Mouse (Mus musculus): Measurements from ENCODE around the gene Hspe1. TPM values are rescaled to one million over a fixed set of nuclear protein-coding genes. Genes with fewer than 3 reads are reported as not detected.
"Not testable (repeated sequence)": the region's sequence is repeated elsewhere in the genome, so short reads cannot be mapped to it uniquely, and the experiment has no call there.

The Hspe1 gene
- polyA plus RNA-seq, 1 experiment from 2014 or later, result 306 TPM

DNA sequence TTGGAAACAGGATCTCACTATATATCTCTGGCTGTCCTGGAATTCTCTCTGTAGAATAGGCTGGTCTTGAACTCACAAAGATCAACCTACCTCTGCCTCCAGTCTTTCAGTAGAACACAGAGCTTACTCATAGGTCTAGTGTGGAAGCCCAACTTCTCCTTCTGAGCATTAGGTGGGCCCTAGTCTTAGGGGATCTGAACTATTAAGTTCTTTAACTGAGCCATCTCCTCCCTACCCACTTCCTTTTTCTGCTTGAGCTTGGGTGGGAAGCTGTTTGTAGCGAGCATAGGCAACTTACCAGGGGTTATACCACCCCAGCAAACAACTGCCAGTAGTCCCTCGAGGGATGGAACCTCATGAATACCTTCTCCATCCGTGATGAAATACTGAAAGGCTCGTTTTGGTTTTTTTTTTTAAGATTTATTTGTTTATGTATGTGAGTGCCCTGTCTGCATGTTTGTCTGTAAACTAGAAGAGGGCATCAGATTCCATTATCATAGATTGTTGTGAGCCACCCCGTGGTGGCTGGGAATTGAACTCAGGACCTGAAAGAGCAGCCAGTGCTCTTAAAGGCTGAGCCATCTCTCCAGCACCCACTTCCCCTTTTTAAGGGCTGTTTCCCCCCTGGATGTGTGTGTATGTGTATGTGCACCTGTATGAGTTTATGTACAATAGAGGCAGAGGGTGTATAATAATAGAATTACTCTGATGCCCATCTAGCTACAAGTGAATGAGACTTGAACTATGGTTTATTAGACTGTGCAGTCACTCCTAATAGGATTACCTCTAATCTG is 32.4 kb upstream of the Hspe1 start:
- no peak for ATAC-seq (ENCODE audit: extremely low read depth, insufficient number of reproducible peaks, low FRiP score, low TSS enrichment)
- Histone ChIP-seq H3K27ac (replicated peaks) (no peak overlapping the region), H3K27me3 (replicated peaks) (no peaks in the 10 kb centered on the region), H3K4me3 (no peak overlapping the region), H3K36me3 (peaks cover 28% of the 10 kb centered on the region), H3K4me2 (no peak overlapping the region), H3K9ac (no peak overlapping the region), H3K9me3 (no peaks in the 10 kb centered on the region), H3K4me1 (peaks cover 25% of the 10 kb centered on the region)
- 80% methylated on average over 5 of the region's 5 CpGs for WGBS

DNA sequence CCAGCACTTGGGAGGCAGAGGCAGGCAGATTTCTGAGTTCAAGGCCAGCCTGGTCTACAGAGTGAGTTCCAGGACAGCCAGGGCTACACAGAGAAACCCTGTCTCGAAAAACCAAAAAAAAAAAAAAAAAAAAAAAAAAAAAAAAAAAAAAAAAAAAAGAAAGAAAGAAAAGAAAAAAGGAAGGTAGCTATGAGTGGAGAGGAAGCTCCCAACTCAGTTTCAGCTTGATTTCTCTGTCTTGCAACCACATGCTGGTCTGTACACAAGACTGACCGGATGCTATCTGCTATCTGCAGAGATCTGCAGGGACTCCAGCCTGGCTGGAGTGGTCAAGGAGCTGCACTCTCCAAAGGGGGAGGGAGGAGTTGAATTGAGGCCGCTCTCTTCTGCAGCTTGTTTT is 29.5 kb upstream of the Hspe1 start:
- H3K27me3 ChIP-seq (replicated peaks); H3K27ac ChIP-seq (replicated peaks); H3K4me2 ChIP-seq; ATAC-seq (ENCODE audit: extremely low read depth, insufficient number of reproducible peaks, low FRiP score, low TSS enrichment); H3K4me3 ChIP-seq; H3K9me3 ChIP-seq; H3K9ac ChIP-seq: not testable (repeated sequence)
- Histone ChIP-seq H3K4me1 (peaks cover 18% of the 10 kb centered on the region), H3K36me3 (peaks cover 43% of the 10 kb centered on the region)
- 61% methylated on average over 3 of the region's 3 CpGs for WGBS

DNA sequence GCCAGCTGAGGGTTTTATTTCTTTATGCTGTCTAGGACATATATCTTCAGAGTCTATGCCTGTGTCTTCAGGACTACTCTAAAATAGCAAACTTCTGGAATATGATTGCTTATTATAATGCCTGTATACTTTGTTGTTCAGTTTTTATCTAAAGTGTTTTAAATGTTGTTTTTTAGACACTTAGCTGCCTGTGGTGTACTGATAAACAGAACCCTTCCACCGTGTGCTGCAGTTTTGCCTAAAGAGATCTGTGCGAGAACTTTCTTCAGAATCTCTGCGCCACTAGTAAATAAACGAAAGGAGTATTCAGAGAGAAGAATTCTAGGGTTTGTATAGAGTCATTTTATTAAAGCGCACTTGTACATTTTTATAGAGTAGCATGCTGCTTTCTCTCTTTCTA is 26.8 kb upstream of the Hspe1 start:
- Histone ChIP-seq H3K4me3 (no peak overlapping the region), H3K27ac (replicated peaks) (no peak overlapping the region), H3K4me1 (0 out of 2 replicates have a peak, but pooled peaks cover 2% of the 10 kb centered on the region), H3K9me3 (no peaks in the 10 kb centered on the region), H3K4me2 (no peak overlapping the region), H3K9ac (no peak overlapping the region), H3K36me3 (peaks cover 54% of the 10 kb centered on the region), H3K27me3 (replicated peaks) (no peaks in the 10 kb centered on the region)
- ATAC-seq (ENCODE audit: extremely low read depth, insufficient number of reproducible peaks, low FRiP score, low TSS enrichment), result no peak
- WGBS, result 84% methylated on average over 5 of the region's 5 CpGs

DNA sequence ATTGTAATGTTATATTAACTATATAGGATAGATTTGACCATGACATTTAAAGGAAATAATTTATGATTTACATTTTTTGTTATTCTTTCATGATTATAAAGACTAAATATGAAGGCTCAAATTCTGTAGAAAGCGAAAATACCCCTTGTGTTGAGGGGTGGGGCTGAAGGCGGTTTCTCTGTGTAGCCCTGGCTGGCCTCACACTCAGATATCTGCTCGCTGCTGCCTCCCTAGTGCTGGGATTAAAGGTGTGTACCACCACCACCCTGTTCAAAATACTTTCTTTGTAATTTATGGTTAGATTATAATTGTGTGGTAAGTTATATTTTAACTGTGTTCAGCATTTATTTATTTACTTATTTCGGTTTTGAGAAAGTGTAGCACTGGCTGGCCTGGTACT is 26.2 kb upstream of the Hspe1 start:
- Histone ChIP-seq H3K9ac (no peak overlapping the region), H3K27me3 (replicated peaks) (no peaks in the 10 kb centered on the region), H3K9me3 (no peaks in the 10 kb centered on the region), H3K27ac (replicated peaks) (no peak overlapping the region), H3K4me3 (no peak overlapping the region), H3K36me3 (peaks cover 54% of the 10 kb centered on the region), H3K4me2 (no peak overlapping the region), H3K4me1 (0 out of 2 replicates have a peak, but pooled peaks cover 2% of the 10 kb centered on the region)
- 86% methylated on average over 4 of the region's 4 CpGs for WGBS
- ATAC-seq (ENCODE audit: extremely low read depth, insufficient number of reproducible peaks, low FRiP score, low TSS enrichment), result no peak

DNA sequence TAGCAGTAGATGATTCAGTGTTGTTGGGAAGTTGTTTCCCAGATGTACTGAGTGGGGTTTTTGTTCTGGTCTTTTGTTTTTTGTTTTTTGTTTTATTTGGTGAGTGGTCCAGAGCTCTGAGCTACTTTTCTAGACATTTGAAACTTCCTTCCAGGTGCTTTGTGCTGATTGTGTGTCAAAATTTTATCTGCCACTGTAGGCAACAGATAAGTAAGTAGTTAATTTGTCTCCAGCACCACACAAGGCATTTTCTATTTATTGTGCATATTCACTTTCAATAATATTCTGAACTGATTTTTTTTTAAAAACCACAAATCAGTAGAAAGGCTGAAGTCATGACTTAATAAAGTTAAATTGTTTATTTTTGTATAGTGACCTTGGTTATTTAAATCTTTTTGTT is 15.6 kb upstream of the Hspe1 start:
- H3K27me3 ChIP-seq (replicated peaks); H3K9me3 ChIP-seq; ATAC-seq (ENCODE audit: extremely low read depth, insufficient number of reproducible peaks, low FRiP score, low TSS enrichment); H3K4me3 ChIP-seq; H3K27ac ChIP-seq (replicated peaks); H3K9ac ChIP-seq; H3K4me2 ChIP-seq: not testable (repeated sequence)
- Histone ChIP-seq H3K4me1 (peaks cover 21% of the 10 kb centered on the region), H3K36me3 (peaks cover 68% of the 10 kb centered on the region)

DNA sequence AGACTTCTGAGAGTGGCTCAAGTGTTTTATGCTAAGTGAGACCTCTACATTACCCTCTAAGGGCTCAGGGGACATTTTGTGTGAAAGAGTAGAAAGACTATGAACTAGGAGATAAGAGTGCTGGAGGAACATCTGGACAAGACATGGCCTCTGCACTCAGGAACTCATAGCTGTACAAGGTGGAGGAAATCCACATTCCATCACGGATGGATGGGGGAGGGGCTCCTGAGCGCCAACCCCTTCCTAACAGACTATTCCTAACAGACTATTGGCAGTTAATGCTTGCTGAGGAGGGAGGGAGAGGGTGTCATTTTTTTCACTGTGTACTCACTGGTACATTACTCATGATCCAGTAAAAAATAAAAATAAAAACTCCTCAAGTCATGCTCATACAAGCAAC is 13.2 kb upstream of the Hspe1 start:
- 32% methylated on average over 2 of the region's 2 CpGs for WGBS
- H3K4me1 ChIP-seq, result peaks cover 21% of the 10 kb centered on the region
- H3K36me3 ChIP-seq, result peaks cover 72% of the 10 kb centered on the region

DNA sequence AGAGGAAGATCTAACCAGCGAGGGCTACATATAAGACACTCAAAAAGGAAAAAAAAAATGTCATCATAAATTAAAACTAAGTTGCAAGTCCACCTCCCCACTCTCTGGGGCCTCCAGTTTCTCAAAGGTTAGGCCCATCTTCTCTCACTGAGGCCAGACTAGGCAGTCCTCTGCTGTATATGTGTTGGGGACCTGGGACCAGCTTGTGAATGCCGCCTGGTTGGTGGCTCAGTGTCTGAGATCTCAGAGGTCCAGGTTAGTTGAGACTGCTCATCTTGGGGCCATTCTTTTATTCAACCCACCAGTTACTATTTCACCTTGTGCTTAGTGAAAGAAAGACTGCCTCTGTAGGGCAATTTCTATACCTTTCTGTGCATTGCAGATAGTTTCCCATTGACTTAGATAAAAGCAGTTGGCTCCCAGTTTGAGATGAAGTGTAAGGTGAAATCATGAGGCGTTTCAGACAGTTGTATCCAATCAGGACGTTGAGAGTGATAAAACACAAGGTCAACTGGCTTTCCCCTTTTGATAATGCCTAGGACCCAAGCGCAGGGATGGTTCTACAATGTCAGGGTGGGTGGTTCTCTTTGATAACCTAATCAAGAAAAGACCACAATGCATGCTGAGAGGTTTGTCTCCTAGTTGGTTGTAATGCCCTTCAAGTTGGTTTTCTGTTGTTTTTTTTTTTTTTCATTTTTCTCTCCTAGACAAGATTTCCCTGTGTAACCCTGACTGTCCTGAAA is 12.1 kb upstream of the Hspe1 start:
- 36% methylated on average over 5 of the region's 5 CpGs for WGBS
- H3K4me1 ChIP-seq, result peaks cover 21% of the 10 kb centered on the region
- H3K9ac ChIP-seq, result no peak overlapping the region
- no peak overlapping the region for H3K4me3 ChIP-seq
- H3K27me3 ChIP-seq (replicated peaks), result no peaks in the 10 kb centered on the region
- H3K9me3 ChIP-seq, result no peaks in the 10 kb centered on the region
- no peak for ATAC-seq (ENCODE audit: extremely low read depth, insufficient number of reproducible peaks, low FRiP score, low TSS enrichment)
- H3K4me2 ChIP-seq, result no peak overlapping the region
- peak overlapping the region; percentile 58 for H3K27ac ChIP-seq (replicated peaks)
- peaks cover 74% of the 10 kb centered on the region for H3K36me3 ChIP-seq

More for the DNA sequence above, 13.2 kb upstream of the Hspe1 start:
- H3K27me3 ChIP-seq (replicated peaks), result no peaks in the 10 kb centered on the region
- H3K9ac ChIP-seq, result no peak overlapping the region
- H3K27ac ChIP-seq (replicated peaks), result peak overlapping the region; percentile 58; the same call in 1 of the 2 replicates
- H3K9me3 ChIP-seq, result no peaks in the 10 kb centered on the region
- no peak overlapping the region for H3K4me3 ChIP-seq
- no peak overlapping the region for H3K4me2 ChIP-seq
- ATAC-seq (ENCODE audit: extremely low read depth, insufficient number of reproducible peaks, low FRiP score, low TSS enrichment), result no peak; the same call in 1 of the 2 replicates

DNA sequence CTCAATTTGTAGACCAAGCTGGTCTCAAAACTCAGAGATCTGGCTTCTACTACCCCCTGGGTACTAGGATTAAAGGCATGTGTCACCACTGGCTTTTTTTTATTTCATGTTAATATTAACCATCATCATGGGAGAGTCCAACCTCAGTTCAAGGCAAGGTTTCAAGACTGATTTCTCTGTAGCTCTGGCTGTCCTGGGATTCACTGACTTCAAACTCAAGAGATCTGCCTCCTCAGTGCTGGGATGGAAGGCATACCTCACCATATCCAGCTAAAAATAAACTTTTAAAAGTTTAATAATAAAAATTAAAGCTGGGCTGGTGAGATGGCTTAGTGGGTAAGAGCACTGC is 11.6 kb upstream of the Hspe1 start:
- H3K9me3 ChIP-seq, result no peaks in the 10 kb centered on the region
- no peak overlapping the region for H3K27ac ChIP-seq (replicated peaks)
- peaks cover 21% of the 10 kb centered on the region for H3K4me1 ChIP-seq
- peaks cover 74% of the 10 kb centered on the region for H3K36me3 ChIP-seq
- ATAC-seq (ENCODE audit: extremely low read depth, insufficient number of reproducible peaks, low FRiP score, low TSS enrichment), result no peak
- no peak overlapping the region for H3K4me2 ChIP-seq
- H3K4me3 ChIP-seq, result no peak overlapping the region
- no peaks in the 10 kb centered on the region for H3K27me3 ChIP-seq (replicated peaks)
- H3K9ac ChIP-seq, result no peak overlapping the region

DNA sequence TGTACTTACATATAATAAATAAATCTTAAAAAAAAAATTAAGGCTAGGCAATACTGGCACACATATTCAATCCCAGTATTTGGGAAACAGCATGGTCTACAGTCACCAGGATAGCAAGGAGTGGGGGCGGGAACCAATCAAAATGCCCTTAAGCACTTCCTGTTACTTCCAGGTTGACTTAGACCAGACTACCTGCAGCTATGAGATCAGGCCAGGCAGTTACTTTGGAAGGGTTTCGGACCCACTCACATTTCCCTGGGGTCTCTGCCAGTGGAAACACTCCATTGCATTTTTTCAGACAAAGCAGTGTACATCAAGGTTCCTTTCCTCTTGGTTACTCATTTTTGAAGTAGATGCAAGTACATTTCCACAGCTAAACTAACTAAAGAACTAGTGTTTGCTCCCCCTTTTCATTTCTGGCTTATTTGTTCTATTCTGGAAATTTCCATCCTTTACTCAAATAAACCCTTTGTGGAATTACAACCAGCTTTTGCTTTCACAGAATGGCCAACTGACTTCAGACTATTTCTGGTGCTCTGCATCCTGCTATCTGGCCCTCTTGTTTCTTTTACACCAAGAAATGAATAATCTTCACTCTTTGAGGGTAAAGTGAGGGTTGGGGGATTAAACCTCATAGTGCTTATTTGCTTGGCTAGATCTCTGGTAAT is 10.9 kb upstream of the Hspe1 start:
- no peak for ATAC-seq (ENCODE audit: extremely low read depth, insufficient number of reproducible peaks, low FRiP score, low TSS enrichment)

DNA sequence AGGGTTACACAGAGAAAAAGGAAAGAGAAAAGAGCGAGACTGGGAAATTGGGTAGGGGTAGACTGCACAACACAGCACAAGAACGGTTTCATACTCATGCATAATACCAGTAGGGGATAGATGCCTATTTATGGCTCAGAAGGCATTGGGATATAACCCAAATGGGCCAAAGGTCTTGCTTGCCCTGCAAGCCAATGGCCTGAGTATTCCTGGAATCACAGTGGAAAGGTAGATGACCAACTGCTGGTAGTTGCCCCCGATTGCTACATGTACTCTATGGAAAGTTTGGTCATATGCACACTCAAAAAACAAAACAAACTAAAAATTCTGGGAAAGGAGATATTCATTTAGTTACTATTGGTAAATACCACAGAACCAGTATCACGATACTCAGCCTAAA is 8.3 kb upstream of the Hspe1 start:
- Histone ChIP-seq H3K4me1 (peaks cover 25% of the 10 kb centered on the region), H3K27me3 (replicated peaks) (no peaks in the 10 kb centered on the region), H3K4me2 (no peak overlapping the region), H3K9me3 (peaks cover 6% of the 10 kb centered on the region; the same call in 1 of the 2 replicates), H3K27ac (replicated peaks) (no peak overlapping the region), H3K9ac (no peak overlapping the region), H3K36me3 (peaks cover 87% of the 10 kb centered on the region), H3K4me3 (no peak overlapping the region)
- ATAC-seq (ENCODE audit: extremely low read depth, insufficient number of reproducible peaks, low FRiP score, low TSS enrichment), result no peak
- WGBS, result 91% methylated on average over 4 of the region's 4 CpGs

More for the DNA sequence above, 10.9 kb upstream of the Hspe1 start:
- Histone ChIP-seq H3K4me1 (peaks cover 21% of the 10 kb centered on the region), H3K36me3 (peaks cover 74% of the 10 kb centered on the region), H3K9me3 (no peaks in the 10 kb centered on the region), H3K27ac (replicated peaks) (no peak overlapping the region), H3K9ac (no peak overlapping the region), H3K4me3 (no peak overlapping the region), H3K4me2 (no peak overlapping the region), H3K27me3 (replicated peaks) (no peaks in the 10 kb centered on the region)
- 80% methylated on average over 2 of the region's 2 CpGs for WGBS

DNA sequence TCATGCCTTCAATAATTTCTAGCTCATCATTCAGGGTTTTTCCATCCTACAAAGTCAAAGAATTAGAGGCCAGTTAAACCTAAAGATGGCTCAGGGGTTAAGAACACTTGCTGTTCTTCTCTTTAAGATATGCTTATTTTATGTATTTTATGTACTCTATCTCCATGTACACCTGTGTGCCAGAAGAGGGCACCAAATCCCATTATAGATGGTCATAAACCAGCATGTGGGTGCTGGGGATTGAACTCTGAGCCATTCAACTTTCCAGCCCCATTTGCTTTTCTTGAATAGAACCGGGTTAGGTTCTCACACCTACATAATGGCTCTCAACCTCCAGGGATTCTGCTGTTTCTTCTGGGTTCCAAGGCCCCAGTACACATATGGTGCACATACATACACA is 5.8 kb upstream of the Hspe1 start:
- 81% methylated on average over 1 of the region's 1 CpGs for WGBS
- H3K27ac ChIP-seq (replicated peaks), result no peak overlapping the region
- H3K9ac ChIP-seq, result no peak overlapping the region
- ATAC-seq (ENCODE audit: extremely low read depth, insufficient number of reproducible peaks, low FRiP score, low TSS enrichment), result no peak
- H3K27me3 ChIP-seq (replicated peaks), result no peaks in the 10 kb centered on the region
- no peak overlapping the region for H3K4me2 ChIP-seq
- H3K9me3 ChIP-seq, result peaks cover 6% of the 10 kb centered on the region; the same call in 1 of the 2 replicates
- peaks cover 32% of the 10 kb centered on the region for H3K4me1 ChIP-seq
- peaks cover 89% of the 10 kb centered on the region for H3K36me3 ChIP-seq
- no peak overlapping the region for H3K4me3 ChIP-seq

Data from heart, embryonic 13.5 days (tissue).